Mouse (Mus musculus) liver, adult 2 months (tissue): ENCODE results near the gene Lrrc1.

Source experiments
- CTCF ChIP-seq: fragments of 200-500 bp; IDR thresholded peaks from 2 replicates; pipeline ENCODE4 v1.5.1; 2011; ENCODE audit warnings: low read depth, low read length, control low read depth
- POLR2A ChIP-seq: fragments of 200-500 bp; IDR thresholded peaks from 2 replicates; pipeline ENCODE4 v1.6.1; 2011; ENCODE audit warnings: low read length, control low read depth; ENCODE audit not compliant: insufficient read depth; ENCODE audit errors: extremely low read depth

- TF ChIP-seq CTCF (no peak), POLR2A (no peak)
Observed at GRCm38 (mm10) chr9:77397027-77397426, 147.6 kb downstream of the Lrrc1 start.
